Mouse (Mus musculus): ENCODE measurements around the gene Myo1b.

DNA sequence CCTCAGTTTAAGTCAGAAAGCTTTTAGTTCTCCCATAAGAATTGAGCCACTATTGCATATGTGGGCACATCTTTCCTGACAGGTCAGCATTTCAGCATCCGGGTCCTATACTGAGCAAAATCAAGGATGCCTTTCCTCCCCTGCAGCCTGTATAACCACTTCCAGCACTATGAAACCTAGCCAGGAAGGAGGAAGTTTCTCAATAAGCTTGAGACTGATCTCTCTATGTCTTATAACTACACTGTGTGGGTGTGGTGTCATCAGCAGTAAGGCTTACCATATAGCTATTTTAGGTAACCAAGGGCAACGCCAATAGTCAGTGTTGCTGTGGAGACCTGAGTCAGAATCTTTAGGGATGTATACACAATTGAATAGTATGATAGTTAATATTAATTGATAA, 48.8 kb upstream of the Myo1b start:
- no peak for TF ChIP-seq GATA1 (IDR thresholded peaks at IDR 0.05; ENCODE audit: low read length)
- no peak for TF ChIP-seq TAL1 (IDR thresholded peaks at IDR 0.05; ENCODE audit: low read length)
